Mouse (Mus musculus) adipocyte (in vitro differentiated cells): ENCODE results near the gene Vmn2r80.
"Not testable (repeated sequence)": the region's sequence is repeated elsewhere in the genome, so short reads cannot be mapped to it uniquely, and the experiment has no call there.

ENCODE experiments used
- DNase-seq: peaks from one replicate; pipeline ENCODE4 v3.0.0-alpha.2; 2016; ENCODE audit warnings: low spot score

Vmn2r80 gene

DNA sequence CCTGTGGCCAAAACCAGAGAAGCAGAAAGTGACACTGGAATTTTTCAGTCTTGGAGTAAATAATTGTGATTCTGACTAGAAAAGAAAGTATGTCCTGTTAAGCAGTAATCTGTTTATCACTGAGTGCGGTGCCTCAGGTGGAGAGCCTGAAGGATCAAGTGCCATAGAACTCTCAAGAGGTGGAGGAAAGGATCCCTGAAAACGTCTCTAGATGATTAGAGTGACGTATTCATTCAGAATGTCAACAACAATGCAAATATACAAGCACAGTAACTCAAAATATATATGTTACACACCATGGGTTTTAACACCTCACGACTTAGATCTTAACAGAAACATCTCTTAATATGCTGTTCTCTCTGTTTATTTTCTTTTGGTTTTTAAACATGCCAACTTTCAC lies at the start of gene Vmn2r80:
Vmn2r80 (plus strand) TSS at position 301 of the 400 bp plus-strand sequence.
- DNase-seq = not testable (repeated sequence)

DNA sequence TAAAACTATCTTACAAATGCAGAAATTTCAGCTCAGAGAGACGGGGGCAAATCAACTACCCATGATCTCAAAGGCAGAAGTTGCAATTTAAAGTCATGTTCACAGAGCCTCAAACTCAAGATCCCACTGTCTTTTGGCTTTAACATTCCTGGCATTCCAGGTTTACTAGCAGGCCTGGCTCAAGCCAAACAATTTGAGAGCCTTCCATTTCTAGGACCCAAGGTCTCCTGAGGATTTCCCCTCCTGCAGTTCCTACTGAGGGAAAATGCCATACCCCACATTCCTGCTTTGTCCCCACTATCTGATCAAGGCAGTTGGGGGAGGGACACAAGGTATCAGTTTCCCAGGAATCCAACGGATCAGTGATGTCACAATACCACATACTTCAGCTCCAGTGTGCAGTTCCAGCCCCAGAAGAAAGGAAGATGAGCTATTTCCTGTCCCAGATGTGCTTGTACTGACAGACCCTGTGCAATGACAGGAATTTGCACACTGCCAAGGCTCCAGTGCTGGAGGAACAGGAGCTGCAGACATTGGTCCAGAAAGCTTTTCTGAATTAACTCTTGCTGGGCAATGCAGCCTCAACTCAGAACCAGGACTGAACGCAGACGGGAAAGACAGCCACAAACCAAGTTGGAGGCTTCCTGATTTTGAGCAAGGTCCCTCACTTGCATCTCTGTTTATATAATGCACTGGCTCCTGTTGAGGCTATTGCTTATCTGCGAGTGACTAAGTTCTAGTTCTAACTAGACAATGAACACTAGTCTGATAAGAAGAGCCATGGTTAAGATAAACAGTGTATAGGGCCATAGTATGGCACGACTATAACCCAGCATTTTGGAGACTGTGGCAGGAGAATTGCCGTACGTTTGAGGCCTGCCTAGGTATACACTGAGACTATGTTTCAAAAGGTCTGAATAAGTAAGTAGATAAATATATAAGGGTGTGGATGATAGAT lies 42.0 kb upstream of the Vmn2r80 start:
- no peak for DNase-seq

DNA sequence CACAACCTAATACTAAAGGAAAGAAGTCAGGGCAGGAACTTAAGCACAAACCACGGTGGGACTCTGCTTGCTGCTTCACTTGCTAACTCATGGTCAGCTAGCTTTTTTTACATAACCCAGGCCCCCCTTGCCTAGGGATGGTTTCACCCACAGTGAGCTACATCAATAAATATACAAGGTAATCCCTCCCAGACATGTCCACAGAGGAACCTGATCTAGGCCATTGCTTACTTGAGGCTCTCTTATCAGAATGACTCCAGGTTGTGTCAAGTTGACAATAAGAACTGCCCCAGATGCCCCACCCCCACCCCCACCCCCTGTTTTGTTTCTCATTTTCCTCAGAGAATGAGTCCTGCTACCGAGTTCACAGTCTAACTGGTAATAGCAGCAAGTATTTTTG lies 41.0 kb upstream of the Vmn2r80 start:
- no peak for DNase-seq

DNA sequence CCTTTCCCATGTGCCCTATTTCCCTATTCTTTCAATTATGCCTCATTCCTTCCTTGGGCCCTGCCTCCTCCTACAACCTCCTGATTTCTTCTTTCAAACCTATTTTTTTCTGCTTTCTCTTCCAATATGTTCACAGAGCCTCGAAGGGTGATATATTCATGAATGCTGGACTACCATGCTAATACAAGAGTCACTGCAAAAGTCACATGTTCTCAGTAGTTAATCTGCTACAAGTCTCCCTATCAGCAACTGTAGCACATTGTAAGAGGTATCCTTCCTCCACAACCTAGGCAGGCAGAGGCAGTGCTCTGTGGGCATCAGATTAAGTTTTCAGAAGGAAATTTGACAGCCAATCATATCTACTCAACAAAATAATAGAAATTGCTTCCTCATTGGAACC lies 39.4 kb upstream of the Vmn2r80 start:
- no peak for DNase-seq

DNA sequence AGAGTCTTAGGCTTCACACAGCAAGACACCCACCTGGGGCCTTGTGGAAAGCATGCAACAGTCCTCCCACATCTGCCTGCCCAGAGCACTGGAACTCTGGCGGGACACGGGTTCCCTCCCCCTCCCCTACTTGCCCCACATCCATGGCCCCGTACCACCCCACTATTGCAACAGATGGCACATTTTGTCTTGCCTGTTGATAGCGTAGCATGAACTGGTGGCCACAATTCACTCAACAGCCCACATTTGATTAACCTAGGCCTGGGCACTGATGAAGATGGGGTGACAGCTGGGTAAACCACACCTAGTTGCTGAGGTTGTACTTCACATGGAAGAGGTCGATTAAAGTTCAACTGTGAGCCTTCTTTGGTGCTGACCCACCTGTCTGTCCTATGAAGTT lies 38.1 kb upstream of the Vmn2r80 start:
- no peak for DNase-seq

DNA sequence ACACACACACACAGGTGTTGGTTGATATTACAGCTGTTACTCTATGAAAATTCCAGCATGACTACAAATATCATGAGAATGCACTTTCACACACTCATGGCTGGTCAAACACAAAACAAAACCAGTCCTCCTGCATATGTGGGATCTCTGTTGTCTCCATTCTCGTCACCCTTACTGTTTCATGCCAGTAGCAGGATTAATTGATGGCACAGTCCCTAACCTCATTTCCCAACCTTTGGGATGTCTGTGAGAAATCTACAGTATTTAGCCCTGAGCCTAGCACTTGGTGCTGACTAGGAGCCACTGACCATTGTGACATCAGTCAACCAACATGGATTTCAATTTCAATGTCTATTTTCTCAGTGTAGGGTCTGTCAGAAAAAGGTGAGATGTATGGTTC lies 33.5 kb upstream of the Vmn2r80 start:
- DNase-seq = no peak

DNA sequence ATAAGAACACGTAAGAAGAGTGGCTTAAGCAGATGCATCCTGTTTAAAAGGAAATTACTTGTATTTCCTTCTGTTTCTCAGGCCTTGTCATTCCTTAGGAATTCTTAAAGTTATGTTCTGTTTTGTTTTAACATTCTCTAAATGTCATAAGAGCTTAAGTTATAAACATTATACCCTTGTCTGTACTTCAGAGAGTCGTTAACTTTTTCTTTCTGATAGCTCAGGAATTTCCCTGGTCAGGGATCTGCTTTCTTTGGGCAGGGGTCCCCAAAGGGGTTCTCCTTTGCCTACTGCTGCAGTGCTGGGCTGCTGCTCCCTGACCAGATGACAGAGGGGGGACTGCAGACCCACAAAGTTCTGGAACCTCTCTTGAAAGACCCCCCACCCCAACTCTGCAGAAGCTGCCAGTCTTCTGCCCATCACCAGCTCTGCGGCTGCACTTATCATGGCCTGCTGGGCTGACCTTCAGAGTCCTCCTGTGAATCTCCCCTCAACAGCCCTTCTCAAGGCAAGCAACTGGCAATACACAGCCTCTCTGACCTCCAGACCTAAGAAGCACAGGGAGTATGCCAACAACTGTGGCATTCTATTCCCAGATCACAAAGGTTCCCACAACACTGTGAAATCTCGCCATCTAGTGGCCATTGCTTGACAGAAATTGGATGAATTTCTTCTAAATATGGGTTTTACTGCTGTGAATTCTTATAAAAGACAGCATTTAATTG lies 32.3 kb upstream of the Vmn2r80 start:
- peak; percentile 90 for DNase-seq

DNA sequence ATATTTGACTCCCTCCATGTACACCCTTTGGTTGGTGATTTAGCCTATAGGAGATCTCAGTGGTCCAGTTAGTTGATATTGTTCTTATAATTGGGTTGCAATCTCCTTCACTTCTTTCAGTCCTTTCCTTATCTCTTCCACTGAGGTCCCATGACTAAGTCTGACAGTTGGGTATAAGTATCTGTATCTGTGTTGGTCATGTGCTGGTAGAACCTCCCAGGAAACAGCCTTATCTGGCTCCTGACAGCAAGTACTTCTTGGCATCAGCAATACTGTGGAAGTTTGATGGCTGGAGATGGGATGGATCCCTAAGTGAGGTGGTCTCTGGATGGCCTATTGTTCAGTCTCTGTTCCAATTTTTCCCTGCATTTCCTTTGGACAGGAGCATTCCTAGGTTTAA lies 3.0 kb downstream of the Vmn2r80 start:
- DNase-seq = no peak

DNA sequence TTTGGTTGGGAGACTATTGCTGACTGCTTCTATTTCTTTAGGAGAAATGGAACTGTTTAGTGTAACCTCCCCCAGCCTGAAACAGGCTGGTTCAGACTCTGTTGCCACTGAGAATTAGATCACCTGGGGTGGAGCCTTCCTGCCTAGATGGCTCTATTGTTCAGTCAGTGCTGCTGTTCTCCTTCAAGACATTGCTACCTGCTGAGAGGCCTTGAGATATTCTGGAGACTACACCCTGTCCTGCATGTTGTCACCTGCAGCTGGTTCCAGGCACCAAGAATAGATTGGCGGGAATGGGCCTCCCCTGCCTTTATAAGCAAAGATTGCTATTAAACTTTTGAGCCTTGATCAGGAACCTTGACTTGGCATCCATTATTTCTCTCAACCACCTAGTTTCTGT lies 51.4 kb downstream of the Vmn2r80 start:
- DNase-seq = not testable (repeated sequence)

DNA sequence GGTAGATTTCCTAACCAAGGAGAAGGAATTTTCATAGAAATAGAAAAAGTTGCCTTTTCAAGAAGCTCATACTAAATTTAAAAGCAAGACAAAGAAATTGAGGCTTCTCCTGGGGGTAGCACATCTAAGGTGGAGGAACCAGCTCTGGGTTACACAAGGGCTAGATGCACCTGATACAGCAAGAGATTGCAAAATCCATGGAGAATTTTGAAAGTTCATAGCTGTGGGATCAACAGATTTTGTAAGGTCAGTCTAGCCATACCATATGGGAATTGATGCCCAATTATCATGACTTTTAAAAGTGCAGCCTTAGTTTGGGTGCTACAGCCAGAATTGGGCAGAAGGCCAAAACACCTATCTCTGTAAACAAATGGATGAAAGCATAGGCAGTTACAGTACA lies 71.9 kb downstream of the Vmn2r80 start:
- DNase-seq = no peak

DNA sequence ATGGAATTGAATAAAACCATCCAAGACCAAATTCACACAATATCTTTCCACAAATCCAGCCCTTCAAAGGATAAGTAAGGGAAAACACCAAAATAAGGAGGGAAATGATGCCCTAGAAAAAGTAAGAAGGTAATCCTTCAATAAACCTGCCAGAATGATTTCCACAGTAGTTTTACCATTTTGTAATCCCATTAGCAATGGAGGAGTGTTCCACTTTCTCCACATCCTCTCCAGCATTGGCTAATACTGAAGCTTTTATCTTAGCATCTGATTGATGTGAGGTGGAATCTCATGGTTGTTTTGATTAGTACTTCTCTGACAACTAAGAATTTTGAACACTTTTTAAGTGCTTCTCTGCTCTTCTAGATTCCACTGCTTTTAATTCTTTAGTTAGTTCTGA lies 73.0 kb downstream of the Vmn2r80 start:
- DNase-seq = no peak

DNA sequence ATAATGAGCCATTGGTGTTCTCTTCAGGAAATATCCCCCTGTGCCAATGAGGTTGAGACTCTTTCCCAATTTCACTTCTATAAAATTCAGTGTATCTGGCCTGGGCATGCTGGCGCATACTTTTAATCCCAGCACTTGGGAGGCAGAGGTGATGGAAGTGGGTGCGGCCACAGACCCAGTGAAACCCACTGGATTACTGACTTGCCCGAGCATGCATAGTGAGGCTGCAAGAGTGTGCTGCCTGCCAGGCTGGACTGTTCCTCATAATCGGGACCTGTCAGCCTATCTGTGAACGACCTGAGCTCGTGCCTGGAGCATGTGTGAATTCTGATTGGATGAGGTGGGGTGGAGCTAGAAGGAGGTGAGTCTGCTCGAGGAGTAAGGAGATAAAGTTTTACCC lies 73.6 kb downstream of the Vmn2r80 start:
- DNase-seq = no peak
